Mouse (Mus musculus) T-helper 1 cell (primary cell): Measurements from ENCODE around the gene Tdrd3.

Source experiments
- in situ Hi-C: fragments of 300-600 bp; cut with MboI, MseI; formaldehyde crosslinking; loops from one replicate; pipeline ENCODE4 v1.15.1; 2025; ENCODE audit warnings: high pct_unique_total_duplicates

Gene Tdrd3

GRCm38 (mm10) chr14:87415808-87416721 is at the start of gene Tdrd3:
Gene Tdrd3 (plus strand): TSS chr14:87416639.
- in situ Hi-C loops, result loop anchor here (25.0 kb wide), 1 partner anchor 279 kb away; the partner anchor contains the start of gene Diaph3

GRCm38 (mm10) chr14:87367169-87367568 is 49.3 kb upstream of the Tdrd3 start:
- in situ Hi-C loops, result no loop called here

GRCm38 (mm10) chr14:87383041-87383440 is 33.4 kb upstream of the Tdrd3 start:
- in situ Hi-C loops, result no loop called here

GRCm38 (mm10) chr14:87384288-87385268 is 31.9 kb upstream of the Tdrd3 start:
- in situ Hi-C loops, result no loop called here

- in situ Hi-C loops, result no loop called here
These were observed 23.3 kb upstream of the Tdrd3 start for GRCm38 (mm10) chr14:87393096-87393495.

- in situ Hi-C loops, result no loop called here
These were observed 19.8 kb upstream of the Tdrd3 start for GRCm38 (mm10) chr14:87396643-87397042.

- in situ Hi-C loops, result loop anchor here (25.0 kb wide), 1 partner anchor 278 kb away; the partner anchor contains the start of gene Diaph3
These were observed 992 bp upstream of the Tdrd3 start for GRCm38 (mm10) chr14:87415486-87415807.

GRCm38 (mm10) chr14:87416755-87417690 is 584 bp downstream of the Tdrd3 start:
- in situ Hi-C loops, result loop anchor here (25.0 kb wide), 1 partner anchor 280 kb away; the partner anchor contains the start of gene Diaph3

GRCm38 (mm10) chr14:87417691-87418070 is 1.2 kb downstream of the Tdrd3 start:
- in situ Hi-C loops, result loop anchor here (25.0 kb wide), 1 partner anchor 280 kb away; the partner anchor contains the start of gene Diaph3

- in situ Hi-C loops, result loop anchor here (25.0 kb wide), 1 partner anchor 282 kb away; the partner anchor contains the start of gene Diaph3
These were observed 3.3 kb downstream of the Tdrd3 start for GRCm38 (mm10) chr14:87419740-87420139.

GRCm38 (mm10) chr14:87420576-87420975 is 4.1 kb downstream of the Tdrd3 start:
- in situ Hi-C loops, result loop anchor here (25.0 kb wide), 1 partner anchor 283 kb away; the partner anchor contains the start of gene Diaph3

- in situ Hi-C loops, result loop anchor here (25.0 kb wide), 1 partner anchor 285 kb away; the partner anchor contains the start of gene Diaph3
These were observed 6.0 kb downstream of the Tdrd3 start for GRCm38 (mm10) chr14:87422432-87422831.

GRCm38 (mm10) chr14:87426297-87426922 is 10.0 kb downstream of the Tdrd3 start:
- in situ Hi-C loops, result no loop called here

GRCm38 (mm10) chr14:87427032-87427431 is 10.6 kb downstream of the Tdrd3 start:
- in situ Hi-C loops, result no loop called here

GRCm38 (mm10) chr14:87427659-87428289 is 11.3 kb downstream of the Tdrd3 start:
- in situ Hi-C loops, result no loop called here

GRCm38 (mm10) chr14:87433390-87433915 is 17.0 kb downstream of the Tdrd3 start:
- in situ Hi-C loops, result no loop called here

- in situ Hi-C loops, result no loop called here
These were observed 18.9 kb downstream of the Tdrd3 start for GRCm38 (mm10) chr14:87435382-87435781.

- in situ Hi-C loops, result no loop called here
These were observed 23.3 kb downstream of the Tdrd3 start for GRCm38 (mm10) chr14:87439721-87440120.

GRCm38 (mm10) chr14:87446331-87446913 is 30.0 kb downstream of the Tdrd3 start:
- in situ Hi-C loops, result no loop called here
